Mouse (Mus musculus) bone marrow, adult 2 months (tissue): ENCODE measurements around the gene Nab2. TPM values are rescaled to one million over a fixed set of nuclear protein-coding genes. Genes with fewer than 3 reads are reported as not detected.

ENCODE experiments used
- H3K27ac ChIP-seq: fragments of 200-500 bp; 2 replicates; pipeline ENCODE4 v1.5.1; 2012; ENCODE audit warnings: low read depth, mild to moderate bottlenecking, control low read depth, inconsistent platforms, low read length; ENCODE audit not compliant: control insufficient read depth, poor library complexity, insufficient read depth
- H3K4me1 ChIP-seq: fragments of 200-500 bp; 2 replicates; pipeline ENCODE4 v1.6.1; 2011; ENCODE audit warnings: low read length; ENCODE audit not compliant: control insufficient read depth, insufficient read depth
- H3K4me3 ChIP-seq: fragments of 200-500 bp; replicated peaks from 2 replicates; pipeline ENCODE3; 2011; ENCODE audit warnings: mild to moderate bottlenecking, low read depth, low read length, control low read depth; ENCODE audit not compliant: control insufficient read depth
- CTCF ChIP-seq: fragments of 200-500 bp; IDR thresholded peaks from 2 replicates; pipeline ENCODE4 v1.5.1; 2011; ENCODE audit warnings: low read length, control low read depth; ENCODE audit not compliant: control insufficient read depth, insufficient read depth
- POLR2A ChIP-seq: fragments of 200-500 bp; IDR thresholded peaks from 2 replicates; pipeline ENCODE4 v1.6.1; 2011; ENCODE audit warnings: low read depth, mild to moderate bottlenecking, control low read depth, low read length, borderline replicate concordance; ENCODE audit not compliant: control insufficient read depth
- WGBS: fragments of 180-500 bp; shearing (Covaris S2); methylation state at CpG from one replicate; pipeline ENCODE4 v1.1.7; 2018; 5-methylcytosine and 5-hydroxymethylcytosine counted together
- polyA plus RNA-seq: library from polyadenylated mRNA; stranded (reverse); fragments of >200 nt; gene quantifications from 2 replicates; pipeline ENCODE4 v1.2.4, GENCODE M21; 2011; ENCODE audit warnings: low replicate concordance; ENCODE audit not compliant: missing spikeins, insufficient read depth, insufficient read length

The Nab2 gene
- polyA plus RNA-seq, 1 experiment: 4.0 TPM

- Histone ChIP-seq H3K4me3 (no peak overlapping the region), H3K4me1 (peaks cover 2% of the 10 kb centered on the region; the same call in 1 of the 2 replicates), H3K27ac (no peak overlapping the region)
- TF ChIP-seq CTCF (no peak), POLR2A (no peak)
- WGBS: 40% methylated on average over 4 of the region's 4 CpGs
These were observed 34.9 kb upstream of the Nab2 start for GRCm38 (mm10) chr10:127703299-127703698.

GRCm38 (mm10) chr10:127698966-127699365 is 30.6 kb upstream of the Nab2 start:
- Histone ChIP-seq H3K27ac (no peak overlapping the region), H3K4me1 (no peaks in the 10 kb centered on the region), H3K4me3 (no peak overlapping the region)
- TF ChIP-seq POLR2A (no peak), CTCF (no peak)
- 95% methylated on average over 7 of the region's 7 CpGs for WGBS

- WGBS: 89% methylated on average over 7 of the region's 7 CpGs
- no peak for TF ChIP-seq POLR2A
- TF ChIP-seq CTCF: no peak
These were observed 27.4 kb upstream of the Nab2 start for GRCm38 (mm10) chr10:127695775-127696174.

GRCm38 (mm10) chr10:127694636-127695035 is 26.3 kb upstream of the Nab2 start:
- TF ChIP-seq CTCF: peak; percentile 29; the same call in 1 of the 2 replicates
- TF ChIP-seq POLR2A: no peak
- Histone ChIP-seq H3K4me3 (no peak overlapping the region), H3K4me1 (no peaks in the 10 kb centered on the region), H3K27ac (no peak overlapping the region)
- 65% methylated on average over 2 of the region's 2 CpGs for WGBS

More at GRCm38 (mm10) chr10:127695775-127696174, 27.4 kb upstream of the Nab2 start:
- Histone ChIP-seq H3K4me3 (no peak overlapping the region), H3K4me1 (no peaks in the 10 kb centered on the region), H3K27ac (no peak overlapping the region)

GRCm38 (mm10) chr10:127691053-127691452 is 22.7 kb upstream of the Nab2 start:
- H3K4me1 ChIP-seq: no peaks in the 10 kb centered on the region
- no peak overlapping the region for H3K27ac ChIP-seq
- TF ChIP-seq POLR2A: no peak
- TF ChIP-seq CTCF: peak; percentile 12; the same call in 1 of the 2 replicates
- H3K4me3 ChIP-seq: no peak overlapping the region
- WGBS: 25% methylated on average over 1 of the region's 1 CpGs

- no peaks in the 10 kb centered on the region for H3K4me1 ChIP-seq
- no peak for TF ChIP-seq POLR2A
- no peak for TF ChIP-seq CTCF
- 75% methylated on average over 6 of the region's 6 CpGs for WGBS
- no peak overlapping the region for H3K27ac ChIP-seq
- H3K4me3 ChIP-seq: no peak overlapping the region
These were observed 14.5 kb upstream of the Nab2 start for GRCm38 (mm10) chr10:127682886-127683285.

- H3K4me3 ChIP-seq: no peak overlapping the region
- H3K27ac ChIP-seq: no peak overlapping the region
- no peaks in the 10 kb centered on the region for H3K4me1 ChIP-seq
- TF ChIP-seq CTCF: no peak
- 85% methylated on average over 3 of the region's 3 CpGs for WGBS
These were observed 11.5 kb upstream of the Nab2 start for GRCm38 (mm10) chr10:127679881-127680280.

- WGBS: 86% methylated on average over 1 of the region's 1 CpGs
- Histone ChIP-seq H3K4me1 (no peaks in the 10 kb centered on the region), H3K27ac (no peak overlapping the region), H3K4me3 (no peak overlapping the region)
- no peak for TF ChIP-seq POLR2A
- TF ChIP-seq CTCF: no peak
These were observed 10.8 kb upstream of the Nab2 start for GRCm38 (mm10) chr10:127679208-127679607.

GRCm38 (mm10) chr10:127677591-127678336 is 9.4 kb upstream of the Nab2 start:
- WGBS: 6% methylated on average over 14 of the region's 14 CpGs
- H3K27ac ChIP-seq: peak overlapping the region; percentile 24; the same call in 1 of the 2 replicates
- peak overlapping the region; percentile 74 for H3K4me3 ChIP-seq
- no peaks in the 10 kb centered on the region for H3K4me1 ChIP-seq
- TF ChIP-seq POLR2A: no peak
- peak; percentile 89 for TF ChIP-seq CTCF
